Mouse (Mus musculus) heart, postnatal 36 days (tissue): ENCODE measurements around the gene B2m. TPM values are rescaled to one million over a fixed set of nuclear protein-coding genes. Genes with fewer than 3 reads are reported as not detected.

Source experiments
- DNase-seq, 2 experiments: peaks; one replicate each; pipeline ENCODE4 v3.0.0; 2021 to 2022
- intact Hi-C: fragments of 180-260 bp; cut with DNase I; formaldehyde crosslinking; loops from one replicate; pipeline ENCODE4 v1.15.1; 2025
- total RNA-seq, 2 experiments: library from RNA; stranded (reverse); gene quantifications; 2 replicates each; pipeline ENCODE4 v1.2.3; 2021

The B2m gene
- total RNA-seq, 2 experiments from 2014 or later = 162 to 248 TPM

DNA sequence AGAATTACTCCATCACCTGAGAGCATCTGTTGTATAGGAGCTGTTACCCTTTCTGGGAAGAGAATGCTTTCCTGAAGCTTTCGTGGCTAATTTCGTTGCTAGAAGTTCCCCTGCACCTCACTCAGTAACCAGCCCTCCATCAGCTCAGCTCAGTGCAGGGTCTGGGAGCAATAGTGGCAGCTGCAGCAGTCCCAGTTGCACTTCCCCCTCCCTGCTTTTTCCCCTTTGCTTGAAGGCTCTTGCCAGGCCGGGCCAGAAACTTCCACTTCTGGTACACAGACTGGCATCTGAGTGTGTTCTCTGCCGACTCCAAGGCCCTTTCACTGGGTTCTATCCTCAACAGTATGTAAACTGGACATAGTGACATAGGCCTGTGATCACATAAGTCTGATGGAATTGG, 37.6 kb downstream of the B2m start:
- intact Hi-C loops = no loop called here
- DNase-seq = no peak

GRCm38 (mm10) chr2:122186106-122186505, 38.6 kb downstream of the B2m start, which contains the start of the genes Patl2 and Terb2:
Gene Patl2 (minus strand): TSS chr2:122186189.
Gene Terb2 (plus strand): TSS chr2:122186272.
- intact Hi-C loops = no loop called here
- no peak for DNase-seq

GRCm38 (mm10) chr2:122186751-122187150, 39.3 kb downstream of the B2m start:
- intact Hi-C loops = no loop called here
- DNase-seq = no peak

GRCm38 (mm10) chr2:122191849-122192248, 44.4 kb downstream of the B2m start:
- no peak for DNase-seq
- intact Hi-C loops = loop anchor here (10.0 kb wide), 2 partner anchors 273 to 433 kb away; no protein-coding TSS in a partner anchor

DNA sequence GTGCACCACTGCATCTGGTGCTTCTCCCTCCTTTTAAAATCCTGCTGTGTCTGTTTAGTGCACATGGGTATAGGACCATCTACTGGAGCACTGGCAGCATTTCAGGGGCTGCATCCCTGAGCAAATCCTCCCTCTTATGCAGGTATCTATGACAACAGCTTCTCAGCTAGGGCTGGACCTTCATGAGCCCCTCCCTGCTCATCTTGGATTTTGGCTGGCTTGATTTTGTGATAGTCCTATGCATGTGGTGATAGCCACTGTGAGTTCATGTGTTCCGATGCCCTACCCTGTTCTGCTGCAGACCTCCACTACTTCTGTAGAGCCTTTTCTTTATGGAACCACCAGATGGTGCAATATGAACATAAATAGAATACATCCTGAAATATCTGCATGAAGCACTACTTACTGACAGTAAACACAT, 47.0 kb downstream of the B2m start:
- intact Hi-C loops = loop anchor here (1.0 to 10.0 kb wide), 6 partner anchors 50 to 430 kb away; no protein-coding TSS in a partner anchor
- no peak for DNase-seq

- DNase-seq = no peak
- intact Hi-C loops = no loop called here
These were observed 54.0 kb downstream of the B2m start for GRCm38 (mm10) chr2:122201501-122201900.

Other genes with a start within 250 kb of the B2m start
- 10 to 100 TPM; 12.7 to 14.2 TPM for gene Ctdspl2, start 191.7 kb upstream of the B2m start, total RNA-seq
- not detected for gene Mageb3, start 191.6 kb upstream of the B2m start, total RNA-seq
- 10 to 100 TPM; 22.7 to 23.8 TPM for gene Eif3j1, start 119.1 kb upstream of the B2m start, total RNA-seq
- gene Spg11, start 29.3 kb upstream of the B2m start, total RNA-seq = 10 to 100 TPM; 10.7 to 11.0 TPM
- under 1 TPM in 1 of 2 experiments, not detected in 1; 0.14 TPM for gene Trim69, start 13.0 kb downstream of the B2m start, total RNA-seq
- not detected for gene Patl2, start 38.5 kb downstream of the B2m start, total RNA-seq
- not detected for gene Terb2, start 38.6 kb downstream of the B2m start, total RNA-seq
- gene Sord, start 87.1 kb downstream of the B2m start, total RNA-seq = 100 to 1,000 TPM; 162 to 168 TPM
- under 1 TPM; 0.35 to 0.47 TPM for gene Duox2, start 150.8 kb downstream of the B2m start, total RNA-seq
- not detected for gene Duoxa2, start 151.2 kb downstream of the B2m start, total RNA-seq
- gene Duoxa1, start 166.0 kb downstream of the B2m start, total RNA-seq = under 1 TPM in 1 of 2 experiments, not detected in 1; 0.39 TPM
- under 1 TPM; 0.17 to 0.27 TPM for gene Duox1, start 168.0 kb downstream of the B2m start, total RNA-seq
- 1 to 10 TPM; 5.0 to 6.1 TPM for gene Shf, start 221.5 kb downstream of the B2m start, total RNA-seq